Mouse (Mus musculus) kidney, adult 18-20 months (tissue): ENCODE data around the gene Crybb1.

ENCODE experiments used
- DNase-seq: peaks from one replicate; pipeline ENCODE4 v3.0.0; 2021

Gene Crybb1

GRCm38 (mm10) chr5:112255426-112255825 lies at the start of gene Crybb1:
Gene Crybb1, plus strand, starts transcription at chr5:112255815.
- peak; percentile 50 for DNase-seq

- DNase-seq = no peak
Measured at GRCm38 (mm10) chr5:112206543-112207255, 48.9 kb upstream of the Crybb1 start.

GRCm38 (mm10) chr5:112208321-112208720 lies 47.3 kb upstream of the Crybb1 start:
- no peak for DNase-seq

- peak; percentile 48 for DNase-seq
Measured at GRCm38 (mm10) chr5:112210104-112210503, 45.5 kb upstream of the Crybb1 start.

- DNase-seq = no peak
Measured at GRCm38 (mm10) chr5:112211911-112212310, 43.7 kb upstream of the Crybb1 start.

GRCm38 (mm10) chr5:112212711-112213264 lies 42.8 kb upstream of the Crybb1 start:
- no peak for DNase-seq

GRCm38 (mm10) chr5:112213331-112214240 lies 42.0 kb upstream of the Crybb1 start:
- DNase-seq = no peak

- peak; percentile 54 for DNase-seq
Measured at GRCm38 (mm10) chr5:112214419-112214818, 41.2 kb upstream of the Crybb1 start.

- no peak for DNase-seq
Measured at GRCm38 (mm10) chr5:112215291-112215751, 40.3 kb upstream of the Crybb1 start.

GRCm38 (mm10) chr5:112215801-112216251 lies 39.8 kb upstream of the Crybb1 start:
- no peak for DNase-seq

GRCm38 (mm10) chr5:112216335-112216734 lies 39.3 kb upstream of the Crybb1 start:
- DNase-seq = no peak

GRCm38 (mm10) chr5:112217031-112217430 lies 38.6 kb upstream of the Crybb1 start:
- no peak for DNase-seq

- DNase-seq = no peak
Measured at GRCm38 (mm10) chr5:112218679-112219078, 36.9 kb upstream of the Crybb1 start.

- DNase-seq = no peak
Measured at GRCm38 (mm10) chr5:112219398-112219797, 36.2 kb upstream of the Crybb1 start.

GRCm38 (mm10) chr5:112220203-112220602 lies 35.4 kb upstream of the Crybb1 start:
- DNase-seq = peak; percentile 5

- no peak for DNase-seq
Measured at GRCm38 (mm10) chr5:112225591-112225990, 30.0 kb upstream of the Crybb1 start.

- DNase-seq = peak; percentile 6
Measured at GRCm38 (mm10) chr5:112227354-112227753, 28.3 kb upstream of the Crybb1 start.

GRCm38 (mm10) chr5:112227898-112228239 lies 27.7 kb upstream of the Crybb1 start:
- no peak for DNase-seq

GRCm38 (mm10) chr5:112228240-112229076 lies 27.2 kb upstream of the Crybb1 start:
- no peak for DNase-seq

- no peak for DNase-seq
Measured at GRCm38 (mm10) chr5:112235806-112236205, 19.8 kb upstream of the Crybb1 start.

- DNase-seq = no peak
Measured at GRCm38 (mm10) chr5:112236631-112237030, 19.0 kb upstream of the Crybb1 start.

GRCm38 (mm10) chr5:112237439-112237838 lies 18.2 kb upstream of the Crybb1 start:
- no peak for DNase-seq
